Mouse (Mus musculus) limb, embryonic 13.5 days (tissue): ENCODE data around the gene Pcgf3. TPM values are rescaled to one million over a fixed set of nuclear protein-coding genes. Genes with fewer than 3 reads are reported as not detected.
"Not testable (repeated sequence)": the region's sequence is repeated elsewhere in the genome, so short reads cannot be mapped to it uniquely, and the experiment has no call there.

Source experiments
- ATAC-seq: fragments of 200-750 bp; cut with Nextera tagmentation; 2 replicates; pipeline ENCODE4 v1.8.0; 2017; ENCODE audit warnings: low read depth, moderate number of reproducible peaks, moderate TSS enrichment; ENCODE audit not compliant: low FRiP score
- H3K27ac ChIP-seq: fragments of 300-500 bp; sonication (generic); 2 replicates; pipeline ENCODE4 v1.5.1; 2015; ENCODE audit warnings: inconsistent platforms, mild to moderate bottlenecking, moderate library complexity
- H3K27me3 ChIP-seq: fragments of 300-500 bp; sonication (generic); 2 replicates; pipeline ENCODE4 v1.6.1; 2015; ENCODE audit warnings: mild to moderate bottlenecking, inconsistent platforms
- H3K36me3 ChIP-seq: fragments of 300-500 bp; sonication (generic); 2 replicates; pipeline ENCODE4 v1.6.1; 2015; ENCODE audit warnings: inconsistent platforms, mild to moderate bottlenecking, moderate library complexity
- H3K4me1 ChIP-seq: fragments of 300-500 bp; sonication (generic); 2 replicates; pipeline ENCODE4 v1.6.1; 2015; ENCODE audit warnings: inconsistent platforms
- H3K4me2 ChIP-seq: fragments of 300-500 bp; sonication (generic); replicated peaks from 2 replicates; pipeline ENCODE4 v1.6.1; 2015; ENCODE audit warnings: inconsistent platforms, mild to moderate bottlenecking, moderate library complexity
- H3K4me3 ChIP-seq: fragments of 300-500 bp; sonication (generic); 2 replicates; pipeline ENCODE4 v1.5.1; 2015; ENCODE audit warnings: moderate library complexity, mild to moderate bottlenecking, inconsistent platforms
- H3K9ac ChIP-seq: fragments of 300-500 bp; sonication (generic); 2 replicates; pipeline ENCODE4 v1.6.1; 2015; ENCODE audit warnings: mild to moderate bottlenecking, inconsistent platforms
- H3K9me3 ChIP-seq: fragments of 300-500 bp; sonication (generic); 2 replicates; pipeline ENCODE4 v1.6.1; 2016; ENCODE audit warnings: inconsistent platforms
- WGBS: fragments of 180-500 bp; shearing (Covaris S2); methylation state at CpG from one replicate; pipeline ENCODE4 v1.1.7; 2015; 5-methylcytosine and 5-hydroxymethylcytosine counted together
- polyA plus RNA-seq: library from polyadenylated mRNA; unstranded; fragments of >200 nt; fragmentation: Nextera tagmentation; extraction: Ambion mirVana; gene quantifications from 2 replicates; pipeline ENCODE4 v1.2.1, GENCODE M21; 2015

Gene Pcgf3
- polyA plus RNA-seq, 1 experiment from 2014 or later, result 26.4 TPM

GRCm38 (mm10) chr5:108483006-108483405 lies 22.0 kb downstream of the Pcgf3 start:
- ATAC-seq, result no peak
- Histone ChIP-seq H3K27ac (no peak overlapping the region), H3K4me1 (no peaks in the 10 kb centered on the region), H3K4me3 (no peak overlapping the region), H3K9ac (no peak overlapping the region), H3K9me3 (no peaks in the 10 kb centered on the region), H3K36me3 (peaks cover 63% of the 10 kb centered on the region), H3K27me3 (no peaks in the 10 kb centered on the region), H3K4me2 (no peak overlapping the region)
- WGBS, result 96% methylated on average over 6 of the region's 6 CpGs

- Histone ChIP-seq H3K27ac (no peak overlapping the region), H3K36me3 (peaks cover 71% of the 10 kb centered on the region), H3K4me2 (no peak overlapping the region), H3K27me3 (no peaks in the 10 kb centered on the region), H3K4me3 (no peak overlapping the region), H3K9me3 (no peaks in the 10 kb centered on the region), H3K9ac (no peak overlapping the region), H3K4me1 (no peaks in the 10 kb centered on the region)
- 93% methylated on average over 2 of the region's 2 CpGs for WGBS
- no peak for ATAC-seq
These were observed 24.2 kb downstream of the Pcgf3 start for GRCm38 (mm10) chr5:108485239-108485638.

- not testable (repeated sequence) for H3K9me3 ChIP-seq, H3K27me3 ChIP-seq, H3K4me3 ChIP-seq, H3K27ac ChIP-seq, H3K9ac ChIP-seq, H3K4me2 ChIP-seq, ATAC-seq, H3K4me1 ChIP-seq
- H3K36me3 ChIP-seq, result peaks cover 79% of the 10 kb centered on the region
- 94% methylated on average over 5 of the region's 5 CpGs for WGBS
These were observed 25.1 kb downstream of the Pcgf3 start for GRCm38 (mm10) chr5:108486148-108486547.

- H3K27me3 ChIP-seq, result no peaks in the 10 kb centered on the region
- H3K9me3 ChIP-seq, result no peaks in the 10 kb centered on the region
- H3K4me1 ChIP-seq, result no peaks in the 10 kb centered on the region
- no peak for ATAC-seq
- H3K4me2 ChIP-seq, result no peak overlapping the region
- no peak overlapping the region for H3K9ac ChIP-seq
- H3K27ac ChIP-seq, result no peak overlapping the region
- no peak overlapping the region for H3K4me3 ChIP-seq
- 97% methylated on average over 1 of the region's 1 CpGs for WGBS
- H3K36me3 ChIP-seq, result peaks cover 91% of the 10 kb centered on the region
These were observed 40.5 kb downstream of the Pcgf3 start for GRCm38 (mm10) chr5:108501573-108501972.

- Histone ChIP-seq H3K27ac (no peak overlapping the region), H3K9ac (no peak overlapping the region), H3K36me3 (peaks cover 85% of the 10 kb centered on the region), H3K9me3 (no peaks in the 10 kb centered on the region), H3K4me3 (no peak overlapping the region), H3K4me2 (no peak overlapping the region), H3K27me3 (no peaks in the 10 kb centered on the region), H3K4me1 (no peaks in the 10 kb centered on the region)
- no peak for ATAC-seq
- WGBS, result 94% methylated on average over 18 of the region's 18 CpGs
These were observed 41.3 kb downstream of the Pcgf3 start for GRCm38 (mm10) chr5:108502286-108502685.

- no peak overlapping the region for H3K4me3 ChIP-seq
- no peaks in the 10 kb centered on the region for H3K9me3 ChIP-seq
- 64% methylated on average over 6 of the region's 6 CpGs for WGBS
- no peak overlapping the region for H3K9ac ChIP-seq
- peaks cover 5% of the 10 kb centered on the region; the same call in 1 of the 2 replicates for H3K4me1 ChIP-seq
- no peak overlapping the region for H3K4me2 ChIP-seq
- H3K36me3 ChIP-seq, result no peaks in the 10 kb centered on the region
- H3K27me3 ChIP-seq, result no peaks in the 10 kb centered on the region
- ATAC-seq, result no peak
- H3K27ac ChIP-seq, result no peak overlapping the region
These were observed 54.7 kb downstream of the Pcgf3 start for GRCm38 (mm10) chr5:108515581-108516361.

GRCm38 (mm10) chr5:108516655-108517054 lies 55.6 kb downstream of the Pcgf3 start:
- Histone ChIP-seq H3K4me2 (no peak overlapping the region), H3K9me3 (no peaks in the 10 kb centered on the region), H3K36me3 (no peaks in the 10 kb centered on the region), H3K27me3 (no peaks in the 10 kb centered on the region), H3K27ac (no peak overlapping the region), H3K4me1 (peaks cover 10% of the 10 kb centered on the region), H3K9ac (no peak overlapping the region), H3K4me3 (no peak overlapping the region)
- ATAC-seq, result no peak
- WGBS, result 86% methylated on average over 3 of the region's 3 CpGs

- 77% methylated on average over 9 of the region's 9 CpGs for WGBS
- H3K4me1 ChIP-seq, result peaks cover 10% of the 10 kb centered on the region
- no peak overlapping the region for H3K27ac ChIP-seq
- H3K4me3 ChIP-seq, result no peak overlapping the region
- H3K36me3 ChIP-seq, result no peaks in the 10 kb centered on the region
- H3K9me3 ChIP-seq, result no peaks in the 10 kb centered on the region
- H3K27me3 ChIP-seq, result no peaks in the 10 kb centered on the region
- ATAC-seq, result no peak
- H3K4me2 ChIP-seq, result no peak overlapping the region
- H3K9ac ChIP-seq, result no peak overlapping the region
These were observed 57.3 kb downstream of the Pcgf3 start for GRCm38 (mm10) chr5:108518106-108518885.

GRCm38 (mm10) chr5:108518951-108519350 lies 57.9 kb downstream of the Pcgf3 start:
- no peak for ATAC-seq
- peaks cover 10% of the 10 kb centered on the region for H3K4me1 ChIP-seq
- 64% methylated on average over 5 of the region's 5 CpGs for WGBS
- no peaks in the 10 kb centered on the region for H3K36me3 ChIP-seq
- H3K4me3 ChIP-seq, result no peak overlapping the region
- no peaks in the 10 kb centered on the region for H3K9me3 ChIP-seq
- H3K9ac ChIP-seq, result no peak overlapping the region
- H3K27me3 ChIP-seq, result no peaks in the 10 kb centered on the region
- H3K4me2 ChIP-seq, result no peak overlapping the region
- H3K27ac ChIP-seq, result no peak overlapping the region

GRCm38 (mm10) chr5:108520153-108520552 lies 59.1 kb downstream of the Pcgf3 start:
- Histone ChIP-seq H3K4me2 (no peak overlapping the region), H3K9ac (no peak overlapping the region), H3K4me1 (peaks cover 10% of the 10 kb centered on the region), H3K36me3 (no peaks in the 10 kb centered on the region), H3K27me3 (no peaks in the 10 kb centered on the region), H3K4me3 (no peak overlapping the region), H3K27ac (no peak overlapping the region), H3K9me3 (no peaks in the 10 kb centered on the region)
- 72% methylated on average over 7 of the region's 7 CpGs for WGBS
- ATAC-seq, result no peak

- Histone ChIP-seq H3K4me1 (peaks cover 10% of the 10 kb centered on the region), H3K36me3 (no peaks in the 10 kb centered on the region), H3K4me2 (no peak overlapping the region), H3K27me3 (no peaks in the 10 kb centered on the region), H3K9me3 (no peaks in the 10 kb centered on the region), H3K4me3 (no peak overlapping the region), H3K9ac (no peak overlapping the region), H3K27ac (no peak overlapping the region)
- WGBS, result 39% methylated on average over 2 of the region's 2 CpGs
- peak; percentile 24; the same call in 1 of the 2 replicates for ATAC-seq
These were observed 60.0 kb downstream of the Pcgf3 start for GRCm38 (mm10) chr5:108521016-108521415.

- Histone ChIP-seq H3K4me3 (no peak overlapping the region), H3K9ac (no peak overlapping the region), H3K9me3 (no peaks in the 10 kb centered on the region), H3K27me3 (no peaks in the 10 kb centered on the region), H3K4me2 (no peak overlapping the region), H3K36me3 (no peaks in the 10 kb centered on the region), H3K27ac (no peak overlapping the region), H3K4me1 (peaks cover 10% of the 10 kb centered on the region)
- 77% methylated on average over 3 of the region's 3 CpGs for WGBS
- no peak for ATAC-seq
These were observed 60.9 kb downstream of the Pcgf3 start for GRCm38 (mm10) chr5:108521896-108522295.
